9 mouse cellular contexts compared by ENCODE assay signal in the genomic region with DNA sequence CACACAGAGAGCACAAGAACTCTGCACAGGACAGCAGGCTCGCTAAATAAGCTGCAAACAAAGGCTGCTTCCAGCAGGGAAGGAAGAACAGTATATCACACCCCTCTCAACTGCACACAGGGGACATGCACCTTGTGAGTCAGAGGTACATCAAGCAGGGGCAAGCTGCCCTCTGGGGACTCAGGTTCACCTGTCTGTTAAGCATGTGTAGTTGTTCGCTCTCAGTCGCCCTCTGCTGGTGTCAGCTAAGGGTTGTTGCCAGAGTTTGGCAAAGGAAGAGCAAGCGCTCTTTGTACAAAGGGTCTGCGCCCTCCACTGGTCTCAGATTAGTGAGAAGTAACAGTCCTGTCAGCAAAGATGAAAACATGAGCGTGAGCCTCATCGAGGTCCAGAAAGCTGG.
DNase-seq lines count a peak whose midpoint lies in the region; ATAC-seq lines count a peak whose summit lies in the region.
"Had no signal": no experiment of that assay in that cellular context is flagged by ENCODE, and none has a peak within 500 bp of the region (broad histone marks: within the 10 kb centered on the region; RNA-seq: fewer than 3 reads in every experiment).

No protein-coding gene starts in this region.

- H3K27ac ChIP-seq in heart, embryonic 12.5 days (ENCODE audit: poor library complexity, severe bottlenecking) = no peak overlapping the region
- H3K27ac ChIP-seq in forebrain, embryonic 15.5 days (replicated peaks) = peak overlapping the region; percentile 29
- H3K27ac ChIP-seq: stomach, embryonic 15.5 days had no signal

- 0 out of 2 replicates have a peak, but pooled peaks cover 10% of the 10 kb centered on the region for H3K27me3 ChIP-seq in heart, embryonic 12.5 days (replicated peaks)
- no peaks in the 10 kb centered on the region for H3K27me3 ChIP-seq in forebrain, embryonic 15.5 days
- H3K27me3 ChIP-seq: stomach, embryonic 15.5 days had no signal

- WGBS in heart, embryonic 12.5 days = 32% methylated on average over 7 of the region's 7 CpGs
- WGBS in forebrain, embryonic 15.5 days = 14% methylated on average over 7 of the region's 7 CpGs

- no peak for ATAC-seq in heart, embryonic 12.5 days (ENCODE audit: insufficient number of reproducible peaks, low FRiP score)
- peak; percentile 53 for ATAC-seq in forebrain, embryonic 15.5 days (replicated peaks)
- no peak for ATAC-seq in monocyte, adult 5-6 weeks (replicated peaks; ENCODE audit: insufficient number of reproducible peaks, low FRiP score, low TSS enrichment, poor library complexity, severe bottlenecking)

- H3K9ac ChIP-seq in heart, embryonic 12.5 days = no peak overlapping the region
- no peak overlapping the region for H3K9ac ChIP-seq in forebrain, embryonic 15.5 days (replicated peaks)
- H3K9ac ChIP-seq: stomach, embryonic 15.5 days had no signal

- DNase-seq in heart, postnatal 10 days = peak; percentile 9 to 41
- peak; percentile 78 for DNase-seq in cerebellum, adult 11 months
- DNase-seq in kidney, postnatal 4 days = peak; percentile 79 to 80
- DNase-seq in lung, postnatal 10 days = peak; percentile 56
- DNase-seq in right cerebral cortex, postnatal 14 days = peak; percentile 76

- no peak overlapping the region for H3K4me3 ChIP-seq in heart, embryonic 12.5 days
- no peak overlapping the region for H3K4me3 ChIP-seq in forebrain, embryonic 15.5 days
- H3K4me3 ChIP-seq: stomach, embryonic 15.5 days had no signal

- no peaks in the 10 kb centered on the region for H3K36me3 ChIP-seq in heart, embryonic 12.5 days
- H3K36me3 ChIP-seq in forebrain, embryonic 15.5 days = no peaks in the 10 kb centered on the region
- H3K36me3 ChIP-seq: stomach, embryonic 15.5 days had no signal

- no peaks in the 10 kb centered on the region for H3K9me3 ChIP-seq in heart, embryonic 12.5 days (replicated peaks)
- H3K9me3 ChIP-seq in forebrain, embryonic 15.5 days = no peaks in the 10 kb centered on the region
- H3K9me3 ChIP-seq: stomach, embryonic 15.5 days had no signal

- intact Hi-C loops in heart, postnatal 10 days (cut with DNase I) = no loop called here

- H3K4me2 ChIP-seq in heart, embryonic 12.5 days = no peak overlapping the region
- no peak overlapping the region for H3K4me2 ChIP-seq in forebrain, embryonic 15.5 days (replicated peaks)
- H3K4me2 ChIP-seq: stomach, embryonic 15.5 days had no signal

- H3K4me1 ChIP-seq in heart, embryonic 12.5 days (replicated peaks) = no peaks in the 10 kb centered on the region
- peaks cover 22% of the 10 kb centered on the region for H3K4me1 ChIP-seq in forebrain, embryonic 15.5 days
- H3K4me1 ChIP-seq: stomach, embryonic 15.5 days had no signal

Comparison
In these comparisons a context has a peak if more than half of its experiments do, and no peak if none do; other contexts are left out.
1. DNase-seq: peak in every context shown above with its lines; median percentile 80 in kidney, postnatal 4 days; 78 in cerebellum, adult 11 months; 76 in right cerebral cortex, postnatal 14 days; 56 in lung, postnatal 10 days; 25 in heart, postnatal 10 days.